Mouse (Mus musculus) hindbrain, embryonic 14.5 days (tissue): ENCODE measurements around the gene Vill. TPM values are rescaled to one million over a fixed set of nuclear protein-coding genes. Genes with fewer than 3 reads are reported as not detected.
A peak's percentile ranks its signal among the peaks of the same experiment; 100 is the strongest.

Experiments used
- ATAC-seq: fragments of 200-750 bp; cut with Nextera tagmentation; 2 replicates; pipeline ENCODE4 v1.8.0; 2017; ENCODE audit warnings: moderate number of reproducible peaks, mild to moderate bottlenecking, moderate TSS enrichment, moderate library complexity; ENCODE audit not compliant: low FRiP score
- DNase-seq: peaks from one replicate; pipeline ENCODE4 v3.0.0-alpha.2; 2015; ENCODE audit warnings: low spot score
- H3K27ac ChIP-seq: fragments of 300-500 bp; sonication (generic); 2 replicates; pipeline ENCODE4 v1.5.1; 2014; ENCODE audit warnings: mild to moderate bottlenecking, moderate library complexity
- H3K27me3 ChIP-seq: fragments of 300-500 bp; sonication (generic); 2 replicates; pipeline ENCODE4 v1.6.1; 2014; ENCODE audit warnings: mild to moderate bottlenecking, low read length, mixed read lengths; ENCODE audit not compliant: control insufficient read depth, insufficient read depth
- H3K36me3 ChIP-seq: fragments of 300-500 bp; sonication (generic); replicated peaks from 2 replicates; pipeline ENCODE4 v1.6.1; 2014; ENCODE audit not compliant: control insufficient read depth, insufficient read depth
- H3K4me1 ChIP-seq: fragments of 300-500 bp; sonication (generic); replicated peaks from 2 replicates; pipeline ENCODE4 v1.6.1; 2014; ENCODE audit warnings: antibody characterized with exemption, low read length, mixed read lengths; ENCODE audit not compliant: control insufficient read depth, insufficient read depth
- H3K4me2 ChIP-seq: fragments of 300-500 bp; sonication (generic); replicated peaks from 2 replicates; pipeline ENCODE4 v1.6.1; 2014; ENCODE audit warnings: mild to moderate bottlenecking, moderate library complexity
- H3K4me3 ChIP-seq: fragments of 300-500 bp; sonication (generic); replicated peaks from 2 replicates; pipeline ENCODE4 v1.5.1; 2014; ENCODE audit warnings: mild to moderate bottlenecking, low read length
- H3K9ac ChIP-seq: fragments of 300-500 bp; sonication (generic); 2 replicates; pipeline ENCODE4 v1.6.1; 2014
- H3K9me3 ChIP-seq: fragments of 300-500 bp; sonication (generic); 2 replicates; pipeline ENCODE4 v1.6.1; 2016; ENCODE audit warnings: low read length; ENCODE audit not compliant: control insufficient read depth
- WGBS: fragments of 180-500 bp; shearing (Covaris S2); extraction: QIAGEN DNeasy Blood & Tissue Kit; methylation state at CpG from one replicate; pipeline ENCODE4 v1.1.7; 2014; 5-methylcytosine and 5-hydroxymethylcytosine counted together
- polyA plus RNA-seq: library from polyadenylated mRNA; unstranded; fragments of >200 nt; fragmentation: Nextera tagmentation; extraction: Ambion mirVana; gene quantifications from 2 replicates; pipeline ENCODE4 v1.2.1, GENCODE M21; 2014

Gene Vill
- polyA plus RNA-seq, 1 experiment from 2014 or later = 3.1 TPM

- H3K9ac ChIP-seq = no peak overlapping the region
- WGBS = 74% methylated on average over 2 of the region's 2 CpGs
- H3K9me3 ChIP-seq = no peaks in the 10 kb centered on the region
- DNase-seq = no peak
- H3K27ac ChIP-seq = no peak overlapping the region
- no peak for ATAC-seq
- H3K4me1 ChIP-seq = peaks cover 9% of the 10 kb centered on the region; the same call in 1 of the 2 replicates
- no peak overlapping the region for H3K4me3 ChIP-seq
- peaks cover 6% of the 10 kb centered on the region; the same call in 1 of the 2 replicates for H3K27me3 ChIP-seq
- no peaks in the 10 kb centered on the region for H3K36me3 ChIP-seq
- H3K4me2 ChIP-seq = no peak overlapping the region
Measured at GRCm38 (mm10) chr9:119051158-119051557, 1.4 kb upstream of the Vill start.

GRCm38 (mm10) chr9:119053964-119054576, 1.5 kb downstream of the Vill start:
- Histone ChIP-seq H3K4me2 (no peak overlapping the region), H3K36me3 (no peaks in the 10 kb centered on the region), H3K27ac (no peak overlapping the region), H3K9ac (no peak overlapping the region), H3K9me3 (no peaks in the 10 kb centered on the region), H3K27me3 (peaks cover 6% of the 10 kb centered on the region; the same call in 1 of the 2 replicates), H3K4me3 (no peak overlapping the region), H3K4me1 (peaks cover 9% of the 10 kb centered on the region; the same call in 1 of the 2 replicates)
- DNase-seq (no peak), ATAC-seq (no peak)
- 77% methylated on average over 9 of the region's 9 CpGs for WGBS

DNA sequence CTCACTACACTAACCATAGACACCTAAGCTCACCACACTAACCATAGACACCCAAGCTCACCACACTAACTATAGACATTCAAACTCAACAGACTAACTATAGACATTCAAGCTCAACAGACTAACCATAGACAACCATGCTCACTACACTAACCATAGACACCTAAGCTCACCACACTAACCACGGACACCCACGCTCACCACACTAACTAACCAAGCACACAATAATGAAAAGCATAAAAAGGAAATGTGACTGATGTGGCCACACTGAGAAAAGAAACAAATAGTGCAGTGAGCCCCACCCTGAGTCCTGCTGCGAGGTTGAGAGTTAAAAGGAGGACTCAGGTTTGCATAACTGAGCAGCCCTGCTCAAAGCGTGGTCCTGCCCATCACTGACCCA, 2.8 kb downstream of the Vill start:
- 92% methylated on average over 4 of the region's 4 CpGs for WGBS
- H3K4me2 ChIP-seq = no peak overlapping the region

DNA sequence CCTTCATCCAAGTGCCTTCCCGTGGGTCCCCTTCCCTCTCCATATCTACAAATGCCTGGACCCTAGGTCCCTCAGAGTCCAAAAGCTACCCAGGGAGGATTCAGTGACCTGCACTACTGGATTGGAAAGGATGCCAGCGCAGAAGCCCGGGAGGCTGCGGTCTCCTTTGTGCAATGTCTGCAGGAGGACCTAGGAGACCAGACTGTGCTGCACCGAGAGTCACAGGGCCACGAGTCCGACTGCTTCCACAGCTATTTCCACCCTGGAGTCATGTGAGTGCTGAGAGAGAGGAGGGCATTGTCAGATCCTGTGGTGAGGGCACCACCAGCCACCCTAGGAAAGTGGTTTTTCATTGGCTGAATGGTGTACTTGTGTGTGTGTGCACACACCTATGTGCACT, 5.7 kb downstream of the Vill start:
- ATAC-seq (no peak), DNase-seq (no peak)
- H3K9me3 ChIP-seq = no peaks in the 10 kb centered on the region
- H3K27ac ChIP-seq = no peak overlapping the region
- H3K9ac ChIP-seq = no peak overlapping the region
- 83% methylated on average over 7 of the region's 7 CpGs for WGBS
- H3K36me3 ChIP-seq = no peaks in the 10 kb centered on the region
- no peak overlapping the region for H3K4me2 ChIP-seq
- H3K27me3 ChIP-seq = no peaks in the 10 kb centered on the region
- H3K4me3 ChIP-seq = no peak overlapping the region
- 0 out of 2 replicates have a peak, but pooled peaks cover under 1% of the 10 kb centered on the region for H3K4me1 ChIP-seq

More for the DNA sequence above, 2.8 kb downstream of the Vill start:
- Histone ChIP-seq H3K36me3 (no peaks in the 10 kb centered on the region), H3K4me1 (peaks cover 9% of the 10 kb centered on the region; the same call in 1 of the 2 replicates), H3K27me3 (peaks cover 6% of the 10 kb centered on the region; the same call in 1 of the 2 replicates), H3K9ac (no peak overlapping the region), H3K4me3 (no peak overlapping the region), H3K27ac (no peak overlapping the region), H3K9me3 (no peaks in the 10 kb centered on the region)
- no peak for ATAC-seq
- DNase-seq = no peak

DNA sequence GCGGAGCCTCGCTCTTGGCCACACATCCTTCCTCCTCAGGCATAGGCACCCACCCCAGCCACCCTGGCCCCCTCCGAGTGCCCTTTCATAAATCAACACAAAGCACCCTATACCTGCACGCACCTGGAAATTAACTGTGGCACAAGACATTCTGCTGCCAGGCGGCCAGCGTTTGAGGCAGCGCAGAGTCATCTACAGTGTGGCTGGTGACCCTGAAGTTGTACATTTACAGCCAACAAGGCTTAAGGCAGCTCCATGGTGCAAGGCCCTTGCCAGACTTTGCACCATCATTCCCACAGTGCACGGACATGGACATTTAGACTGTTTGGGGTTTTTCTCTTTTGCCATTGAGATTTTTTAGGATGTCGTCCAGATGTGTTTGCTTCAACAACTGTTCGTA, 8.1 kb downstream of the Vill start:
- no peaks in the 10 kb centered on the region for H3K36me3 ChIP-seq
- H3K9ac ChIP-seq = no peak overlapping the region
- ATAC-seq = no peak
- H3K4me3 ChIP-seq = no peak overlapping the region
- H3K4me2 ChIP-seq = no peak overlapping the region
- 92% methylated on average over 10 of the region's 10 CpGs for WGBS
- no peak for DNase-seq
- H3K27ac ChIP-seq = no peak overlapping the region
- H3K27me3 ChIP-seq = no peaks in the 10 kb centered on the region
- no peaks in the 10 kb centered on the region for H3K9me3 ChIP-seq
- H3K4me1 ChIP-seq = no peaks in the 10 kb centered on the region

DNA sequence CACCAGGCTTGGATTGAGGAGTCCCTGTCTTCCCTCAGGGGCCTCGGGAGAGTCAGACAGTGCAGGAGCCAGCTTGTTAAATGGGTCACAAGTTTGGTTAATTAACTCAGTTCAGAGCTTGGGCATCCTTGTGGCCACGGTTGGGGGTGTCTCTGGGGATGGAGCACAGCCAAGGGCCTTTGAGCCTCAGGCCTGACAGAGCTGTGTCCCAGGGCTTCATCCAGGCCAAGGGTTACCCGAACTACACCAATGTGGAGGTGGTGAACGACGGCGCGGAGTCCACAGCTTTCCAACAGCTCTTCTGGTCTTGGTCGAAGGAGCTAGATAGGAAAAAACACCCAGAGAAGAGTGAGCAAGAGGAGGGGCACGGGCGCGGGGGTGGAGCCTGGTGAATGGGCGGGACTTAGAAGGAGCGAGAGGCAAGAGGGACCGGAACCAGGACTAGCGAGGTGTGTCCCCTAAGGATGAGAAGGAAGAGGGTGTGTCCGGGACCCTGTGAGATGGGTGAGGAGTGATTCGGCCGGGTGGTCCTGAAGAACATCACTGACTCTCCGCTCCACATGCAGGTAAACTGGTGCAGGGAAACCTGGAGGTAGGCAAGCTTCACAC, 10.6 kb downstream of the Vill start:
- Histone ChIP-seq H3K9me3 (no peaks in the 10 kb centered on the region), H3K4me2 (no peak overlapping the region), H3K4me3 (no peak overlapping the region), H3K9ac (no peak overlapping the region), H3K36me3 (no peaks in the 10 kb centered on the region), H3K27me3 (no peaks in the 10 kb centered on the region), H3K4me1 (no peaks in the 10 kb centered on the region), H3K27ac (no peak overlapping the region)
- 30% methylated on average over 19 of the region's 19 CpGs for WGBS
- no peak for ATAC-seq
- DNase-seq = no peak

GRCm38 (mm10) chr9:119064296-119064695, 11.7 kb downstream of the Vill start:
- H3K27me3 ChIP-seq = no peaks in the 10 kb centered on the region
- no peak overlapping the region for H3K9ac ChIP-seq
- no peak overlapping the region for H3K27ac ChIP-seq
- no peak for DNase-seq
- no peak overlapping the region for H3K4me2 ChIP-seq
- ATAC-seq = no peak
- H3K4me1 ChIP-seq = no peaks in the 10 kb centered on the region
- no peaks in the 10 kb centered on the region for H3K36me3 ChIP-seq
- no peaks in the 10 kb centered on the region for H3K9me3 ChIP-seq
- no peak overlapping the region for H3K4me3 ChIP-seq
- 67% methylated on average over 4 of the region's 4 CpGs for WGBS

DNA sequence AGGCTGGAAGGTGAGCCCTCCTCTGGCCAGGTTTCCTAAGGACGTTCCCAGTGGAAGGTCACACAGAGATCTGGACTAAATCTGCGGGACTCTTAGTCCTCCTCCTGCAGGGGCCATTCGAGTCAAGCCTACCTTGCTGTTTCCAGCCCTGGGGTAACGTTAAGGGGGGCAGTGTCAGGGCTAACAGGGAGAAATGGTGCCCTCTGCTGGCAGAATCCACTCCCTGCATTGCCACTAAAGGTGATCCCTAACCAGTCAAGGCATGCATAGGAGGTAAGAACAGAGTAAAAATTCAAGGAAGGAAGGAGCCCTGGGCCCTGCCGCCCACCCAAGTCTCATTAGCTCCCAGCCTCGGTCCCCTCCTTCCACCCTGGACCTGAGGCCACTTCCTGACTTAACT, 15.0 kb downstream of the Vill start:
- no peaks in the 10 kb centered on the region for H3K27me3 ChIP-seq
- WGBS = 4% methylated on average over 6 of the region's 6 CpGs

DNA sequence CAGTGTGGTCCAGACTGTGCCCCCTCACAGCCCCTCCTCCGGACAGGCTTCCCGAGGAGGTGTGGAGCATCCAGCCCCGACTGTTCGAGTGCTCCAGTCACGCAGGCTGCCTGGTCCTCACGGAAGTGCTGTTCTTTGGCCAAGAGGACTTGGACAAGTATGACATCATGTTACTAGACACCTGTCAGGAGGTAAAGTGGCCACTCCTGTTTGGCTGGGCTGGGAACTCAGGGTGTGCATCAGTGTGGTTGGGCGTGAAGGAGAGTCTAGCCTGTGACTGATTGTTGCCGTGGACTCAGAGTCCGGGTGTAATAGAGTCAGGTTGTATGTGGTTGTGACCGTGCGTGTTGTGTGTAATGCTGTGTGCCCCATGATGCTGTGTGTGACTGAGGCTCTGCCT, 15.7 kb downstream of the Vill start:
- ATAC-seq (no peak), DNase-seq (no peak)
- Histone ChIP-seq H3K4me1 (no peaks in the 10 kb centered on the region), H3K4me3 (no peak overlapping the region), H3K4me2 (no peak overlapping the region), H3K9ac (no peak overlapping the region), H3K9me3 (no peaks in the 10 kb centered on the region), H3K27ac (no peak overlapping the region), H3K27me3 (no peaks in the 10 kb centered on the region), H3K36me3 (peaks cover 17% of the 10 kb centered on the region; the same call in 1 of the 2 replicates)
- WGBS = 88% methylated on average over 11 of the region's 11 CpGs

More for the DNA sequence above, 15.0 kb downstream of the Vill start:
- Histone ChIP-seq H3K27ac (no peak overlapping the region), H3K4me2 (no peak overlapping the region), H3K9me3 (no peaks in the 10 kb centered on the region), H3K4me3 (no peak overlapping the region), H3K4me1 (no peaks in the 10 kb centered on the region), H3K36me3 (peaks cover 16% of the 10 kb centered on the region; the same call in 1 of the 2 replicates), H3K9ac (no peak overlapping the region)
- peak; percentile 33; the same call in 1 of the 2 replicates for ATAC-seq
- peak; percentile 80 for DNase-seq
